In the genomic region with DNA sequence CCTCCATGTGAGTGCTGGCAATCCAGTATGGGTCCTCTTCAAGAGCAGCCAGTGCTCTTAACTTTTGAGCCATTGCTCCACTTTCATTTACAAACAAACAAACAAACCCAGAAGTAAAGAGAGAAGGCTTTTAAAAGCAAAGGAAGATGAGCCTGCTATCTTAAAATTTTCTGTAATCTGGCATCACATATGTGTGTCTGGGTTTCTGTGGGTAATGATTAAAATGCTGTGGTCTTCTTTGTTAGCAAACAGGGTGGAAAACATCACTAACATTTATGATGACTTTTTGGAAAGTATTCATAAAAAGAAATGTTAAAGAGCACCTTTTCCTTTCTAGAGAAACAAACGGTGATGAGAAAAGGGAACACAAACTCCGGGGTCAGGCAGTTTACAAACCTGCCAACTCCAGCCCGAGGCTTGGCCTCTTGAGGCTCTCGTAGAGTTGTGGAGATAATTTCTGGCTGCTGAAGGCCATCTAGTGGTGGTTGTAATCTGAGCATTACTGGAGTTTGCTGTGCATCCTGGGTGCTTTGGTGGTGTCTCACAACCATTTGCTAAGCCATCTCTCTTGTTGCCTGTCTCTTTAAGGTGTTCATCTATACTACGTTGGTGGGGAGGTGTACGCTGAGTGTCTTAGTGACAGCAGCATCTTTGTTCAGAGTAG, we compare ENCODE assay signal across 10 mouse cellular contexts. TPM values are rescaled to one million over a fixed set of nuclear protein-coding genes. Genes with fewer than 3 reads are reported as not detected.
DNase-seq lines count a peak whose midpoint lies in the region; ATAC-seq and TF ChIP-seq lines count a peak whose summit lies in the region.
"Had no signal": no experiment of that assay in that cellular context is flagged by ENCODE, and none has a peak within 500 bp of the region (broad histone marks: within the 10 kb centered on the region; RNA-seq: fewer than 3 reads in every experiment).

No protein-coding gene starts in this region.

- H3K27ac ChIP-seq in gastrocnemius, adult 2 months, result no peak overlapping the region
- H3K27ac ChIP-seq: hindbrain, embryonic 15.5 days had no signal

- intact Hi-C loops in gastrocnemius, adult 2 months (cut with DNase I), result loop anchor here (5.0 kb wide), 3 partner anchors 158 to 258 kb away; no protein-coding TSS in a partner anchor

- no peak for ATAC-seq in activated CD4-positive, CD25-positive, alpha-beta regulatory T cell, adult 4 months

- peak; percentile 74 for TF ChIP-seq CTCF in gastrocnemius, adult 2 months (IDR thresholded peaks at IDR 0.05)

- DNase-seq in gastrocnemius, adult 2 months, result peak; percentile 47
- DNase-seq in gastrocnemius, adult 8-10 months (ENCODE audit: low spot score in 2 of 2), result no peak
- DNase-seq in right cerebral cortex, adult 18-20 months, result peak; percentile 13
- DNase-seq in right cerebral cortex, postnatal 4 days, result no peak
- DNase-seq in adrenal gland, postnatal 14 days, result peak; percentile 61
- peak; percentile 61 for DNase-seq in kidney, postnatal 14 days
- DNase-seq in skeletal muscle tissue, adult 2 months (ENCODE audit: low read depth, low spot score), result peak; percentile 29

- H3K4me3 ChIP-seq in gastrocnemius, adult 2 months, result no peak overlapping the region
- H3K4me3 ChIP-seq: hindbrain, embryonic 15.5 days; megakaryocyte, embryonic 14.5 days had no signal

RNA-seq across cellular contexts. Expression of a gene that starts 18.3 kb away (rescaled TPM):
- not detected for total RNA-seq in gastrocnemius, adult 2 months (2021)
- total RNA-seq in gastrocnemius, adult 8-10 months (2022), result not detected
- total RNA-seq in adrenal gland, postnatal 14 days (2021), result not detected in 2 replicates
- not detected for polyA plus RNA-seq in activated CD4-positive, CD25-positive, alpha-beta regulatory T cell, adult 4 months (2017; shearing (Covaris generic))

RNA-seq across cellular contexts. Expression of a gene that starts 32.5 kb away (rescaled TPM):
- 10 to 100 TPM; 24.4 to 24.5 TPM for total RNA-seq in gastrocnemius, adult 2 months (2021)
- 10 to 100 TPM; 17.7 to 24.1 (median 20.7) TPM for total RNA-seq in gastrocnemius, adult 8-10 months (2022)
- total RNA-seq in adrenal gland, postnatal 14 days (2021), result 50.9 and 61.1 TPM in 2 replicates
- polyA plus RNA-seq in activated CD4-positive, CD25-positive, alpha-beta regulatory T cell, adult 4 months (2017; shearing (Covaris generic)), result 10 to 100 TPM in 1 of 2 experiments, 1 to 10 TPM in 1; 9.0 to 11.7 TPM

Comparison
In these comparisons a context has a peak if more than half of its experiments do, and no peak if none do; other contexts are left out.
1. DNase-seq: peak in gastrocnemius, adult 2 months (single experiment), right cerebral cortex, adult 18-20 months (single experiment), adrenal gland, postnatal 14 days (single experiment), kidney, postnatal 14 days (single experiment) and skeletal muscle tissue, adult 2 months (single experiment); none in gastrocnemius, adult 8-10 months (0 of 2) and right cerebral cortex, postnatal 4 days (single experiment).